Mouse (Mus musculus) left cerebral cortex, postnatal 14 days (tissue): Measurements from ENCODE around the gene Ulk4. TPM values are rescaled to one million over a fixed set of nuclear protein-coding genes. Genes with fewer than 3 reads are reported as not detected.
A peak's percentile ranks its signal among the peaks of the same experiment; 100 is the strongest.

Experiments used
- DNase-seq, 2 experiments: peaks; one replicate each; pipeline ENCODE4 v3.0.0; 2021 to 2022; ENCODE audit warnings: low spot score in 2 of 2, mixed read lengths in 1 of 2
- intact Hi-C: fragments of 180-260 bp; cut with DNase I; formaldehyde crosslinking; loops from one replicate; pipeline ENCODE4 v1.15.1; 2025
- long read RNA-seq, 2 experiments: library from polyadenylated mRNA; stranded (forward); transcript quantifications; one replicate each; pipeline ENCODE4 v2.0.0; 2021
- total RNA-seq, 2 experiments: library from RNA; stranded (reverse); gene quantifications; 2 replicates each; pipeline ENCODE4 v1.2.3; 2021

Gene Ulk4
- total RNA-seq, result 1 to 10 TPM; 8.8 to 8.9 TPM
- long read RNA-seq, experiment 1, full-length matches to known transcripts, result 3 of 11 reads
- long read RNA-seq, experiment 1, partial matches to known transcripts, result 4 of 11 reads
- long read RNA-seq, experiment 1, other reads (novel, unspliced or antisense), result 4 of 11 reads
- long read RNA-seq, experiment 2, full-length matches to known transcripts, result 2 of 12 reads
- long read RNA-seq, experiment 2, partial matches to known transcripts, result 2 of 12 reads
- long read RNA-seq, experiment 2, other reads (novel, unspliced or antisense), result 8 of 12 reads

- peak; percentile 91 to 94 for DNase-seq
- intact Hi-C loops, result loop anchor here (10.0 kb wide), 1 partner anchor 327 kb away; no protein-coding TSS in a partner anchor
These were observed at the start of gene Ulk4 for GRCm38 (mm10) chr9:121277118-121278060. TSS of gene Ulk4 (minus strand) at chr9:121277197.

- intact Hi-C loops, result no loop called here
These were observed 45.0 kb upstream of the Ulk4 start for GRCm38 (mm10) chr9:121322034-121322433.

GRCm38 (mm10) chr9:121321118-121321517, 44.1 kb upstream of the Ulk4 start:
- intact Hi-C loops, result no loop called here
- DNase-seq, result no peak

More at GRCm38 (mm10) chr9:121322034-121322433, 45.0 kb upstream of the Ulk4 start:
- DNase-seq, result no peak

- intact Hi-C loops, result no loop called here
- DNase-seq, result no peak
These were observed 43.4 kb upstream of the Ulk4 start for GRCm38 (mm10) chr9:121320433-121320832.

GRCm38 (mm10) chr9:121319323-121319966, 42.4 kb upstream of the Ulk4 start:
- peak; percentile 65 to 67 for DNase-seq
- intact Hi-C loops, result no loop called here

- intact Hi-C loops, result no loop called here
- DNase-seq, result no peak
These were observed 39.8 kb upstream of the Ulk4 start for GRCm38 (mm10) chr9:121316621-121317405.

- DNase-seq, result no peak
- intact Hi-C loops, result no loop called here
These were observed 39.1 kb upstream of the Ulk4 start for GRCm38 (mm10) chr9:121315901-121316595.

GRCm38 (mm10) chr9:121314541-121315152, 37.6 kb upstream of the Ulk4 start:
- intact Hi-C loops, result no loop called here
- DNase-seq, result no peak

- intact Hi-C loops, result no loop called here
These were observed 36.8 kb upstream of the Ulk4 start for GRCm38 (mm10) chr9:121313656-121314374.

GRCm38 (mm10) chr9:121312237-121312891, 35.4 kb upstream of the Ulk4 start:
- intact Hi-C loops, result no loop called here

More at GRCm38 (mm10) chr9:121313656-121314374, 36.8 kb upstream of the Ulk4 start:
- peak; percentile 63 to 69 for DNase-seq

GRCm38 (mm10) chr9:121311846-121312236, 34.8 kb upstream of the Ulk4 start:
- intact Hi-C loops, result no loop called here
- no peak for DNase-seq

More at GRCm38 (mm10) chr9:121312237-121312891, 35.4 kb upstream of the Ulk4 start:
- no peak for DNase-seq

GRCm38 (mm10) chr9:121310501-121310900, 33.5 kb upstream of the Ulk4 start:
- intact Hi-C loops, result no loop called here
- no peak for DNase-seq

- intact Hi-C loops, result no loop called here
- no peak for DNase-seq
These were observed 32.3 kb upstream of the Ulk4 start for GRCm38 (mm10) chr9:121309287-121309686.

- intact Hi-C loops, result no loop called here
- DNase-seq, result no peak
These were observed 28.5 kb upstream of the Ulk4 start for GRCm38 (mm10) chr9:121305456-121305855.

- intact Hi-C loops, result no loop called here
- no peak for DNase-seq
These were observed 27.5 kb upstream of the Ulk4 start for GRCm38 (mm10) chr9:121304520-121304919.

- no peak for DNase-seq
- intact Hi-C loops, result no loop called here
These were observed 26.8 kb upstream of the Ulk4 start for GRCm38 (mm10) chr9:121303748-121304147.

GRCm38 (mm10) chr9:121303086-121303485, 26.1 kb upstream of the Ulk4 start:
- DNase-seq, result no peak
- intact Hi-C loops, result no loop called here
